Mouse (Mus musculus) kidney, adult 9 months (tissue): ENCODE measurements at regions not wholly inside any gene's neighbourhood (a gene's known extent, or its start where the extent isn't known, plus 50 kb on each side); places are given as distances from the start of the nearest gene placed in this dataset.
A peak's percentile ranks its signal among the peaks of the same experiment; 100 is the strongest.

Source experiments
- DNase-seq: peaks from one replicate; pipeline ENCODE4 v3.0.0; 2022

DNA sequence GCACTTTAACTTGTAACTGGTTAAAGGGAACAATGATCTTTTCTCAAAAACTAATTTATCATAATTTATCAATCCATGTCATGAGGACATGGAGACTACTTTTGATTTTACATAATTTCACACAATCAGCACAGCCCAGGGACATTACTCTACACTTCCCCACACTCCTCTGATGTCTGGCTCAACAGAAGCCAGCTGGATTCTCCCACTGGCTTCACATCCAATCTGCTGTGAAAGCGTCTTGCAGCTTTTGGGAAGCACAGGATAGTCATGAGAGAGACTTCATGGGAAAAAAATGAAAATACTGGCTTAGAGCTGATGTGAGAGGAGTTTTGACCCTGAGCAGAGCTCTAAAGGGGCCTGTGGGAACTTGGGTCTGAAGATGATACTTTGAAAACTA is 61.7 kb upstream of the Hrasls start:
- no peak for DNase-seq

DNA sequence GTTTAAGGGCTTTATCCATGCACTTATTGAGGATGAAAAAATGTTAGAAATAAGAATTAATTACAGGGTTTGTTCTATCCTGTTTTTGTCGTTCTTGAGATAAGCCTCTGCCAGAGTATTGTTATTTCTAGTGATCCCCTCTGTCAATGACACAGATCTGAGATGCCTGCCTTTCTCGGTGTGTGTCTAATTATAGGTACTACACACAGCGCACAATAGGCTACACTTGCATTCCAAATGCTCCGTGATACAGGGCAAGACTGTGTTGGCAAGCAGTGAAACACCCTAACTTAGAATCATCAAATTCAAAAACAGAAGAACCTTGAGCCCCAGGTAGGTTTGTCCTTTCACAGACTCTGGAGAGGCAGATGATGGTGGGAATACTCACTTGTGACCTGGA is 90.3 kb upstream of the Hrasls start:
- no peak for DNase-seq

DNA sequence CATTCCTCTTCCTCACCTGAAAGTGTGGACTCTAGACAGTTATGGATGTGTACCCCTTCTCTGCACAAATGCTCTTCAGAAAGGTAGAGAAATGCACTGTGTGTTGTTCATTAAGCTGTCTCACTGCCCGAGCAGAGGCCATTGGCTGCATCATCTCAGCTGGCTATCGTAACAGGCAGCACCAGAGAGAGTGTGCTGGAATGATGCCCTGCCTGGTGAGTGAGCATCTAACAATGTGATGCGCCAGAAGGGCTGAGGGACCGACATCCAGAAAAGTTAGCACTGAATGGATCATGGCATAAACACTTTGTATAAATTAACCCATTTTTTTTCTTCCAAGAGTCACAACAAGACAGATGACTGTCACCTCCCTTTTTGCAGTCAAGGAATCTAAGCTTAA is 112.7 kb upstream of the Hrasls start:
- no peak for DNase-seq

DNA sequence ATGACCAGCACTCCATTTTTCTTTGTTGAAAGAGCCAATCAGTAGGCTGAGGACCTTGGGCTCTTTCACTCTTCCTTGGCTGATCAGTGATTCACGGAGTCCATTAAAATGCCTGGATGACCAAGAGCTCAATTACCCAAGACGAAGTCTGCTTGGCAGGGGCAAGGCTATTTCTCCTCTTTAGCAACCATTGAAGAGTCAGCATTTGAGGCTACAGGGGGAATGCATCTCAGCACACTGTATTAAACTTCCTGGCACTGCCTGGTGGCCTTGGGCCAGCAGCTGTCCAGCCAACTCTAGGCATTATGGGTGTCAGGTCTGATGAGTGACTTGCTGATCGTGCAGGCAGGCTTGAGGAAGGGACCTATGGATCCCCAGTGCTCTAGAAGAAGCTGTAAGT is 136.5 kb upstream of the Mb21d2 start:
- no peak for DNase-seq

DNA sequence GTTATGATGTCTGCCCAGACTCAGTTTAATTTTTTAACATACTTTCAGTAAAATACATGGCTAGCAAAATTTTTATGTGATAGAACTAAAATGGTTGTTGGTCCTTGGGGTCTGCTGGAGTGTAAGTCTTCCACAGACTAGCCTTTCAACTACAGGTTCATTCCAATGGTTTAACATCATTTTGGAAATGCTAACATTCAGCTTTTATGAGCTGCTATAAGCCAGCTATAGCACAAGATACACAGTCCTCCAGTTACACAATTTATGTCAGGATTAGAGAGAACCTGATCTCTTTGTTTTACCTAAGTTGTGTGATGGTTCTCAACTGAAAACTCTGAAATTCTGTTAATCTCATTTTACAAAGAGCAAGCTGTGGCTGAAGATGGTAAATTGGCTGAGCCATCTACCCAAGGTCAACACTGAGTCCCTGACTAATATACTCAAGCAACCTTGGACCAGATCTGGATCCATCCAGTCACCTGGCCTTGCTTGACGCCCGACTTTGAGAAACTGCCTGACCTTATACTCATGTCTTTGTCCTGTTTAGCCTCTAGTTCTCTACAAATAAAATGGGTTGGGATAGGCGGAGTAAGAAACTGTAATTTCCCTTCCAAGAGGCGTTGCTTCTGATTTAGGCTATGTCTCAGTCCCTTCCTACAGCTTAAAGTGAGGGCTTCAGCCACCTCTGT is 135.8 kb upstream of the Mb21d2 start:
- no peak for DNase-seq

DNA sequence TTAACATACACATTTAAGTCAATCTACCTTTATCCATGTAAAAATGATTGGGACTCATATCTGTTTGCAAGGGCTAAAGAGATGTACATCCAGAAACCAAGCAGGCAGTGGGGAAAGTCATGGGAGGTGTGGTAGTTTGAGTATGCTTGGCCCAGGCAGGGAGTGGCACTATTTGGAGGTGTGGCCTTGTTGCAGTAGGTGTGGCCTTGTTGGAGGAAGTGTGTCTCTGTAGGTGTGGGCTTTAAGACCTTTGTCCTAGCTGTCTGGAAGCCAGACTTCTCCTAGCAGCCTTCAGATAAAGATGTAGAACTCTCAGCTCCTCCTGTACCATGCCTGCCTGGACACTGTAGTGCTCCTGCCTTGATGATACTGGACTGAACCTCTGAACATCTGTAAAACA is 133.9 kb upstream of the Mb21d2 start:
- no peak for DNase-seq

DNA sequence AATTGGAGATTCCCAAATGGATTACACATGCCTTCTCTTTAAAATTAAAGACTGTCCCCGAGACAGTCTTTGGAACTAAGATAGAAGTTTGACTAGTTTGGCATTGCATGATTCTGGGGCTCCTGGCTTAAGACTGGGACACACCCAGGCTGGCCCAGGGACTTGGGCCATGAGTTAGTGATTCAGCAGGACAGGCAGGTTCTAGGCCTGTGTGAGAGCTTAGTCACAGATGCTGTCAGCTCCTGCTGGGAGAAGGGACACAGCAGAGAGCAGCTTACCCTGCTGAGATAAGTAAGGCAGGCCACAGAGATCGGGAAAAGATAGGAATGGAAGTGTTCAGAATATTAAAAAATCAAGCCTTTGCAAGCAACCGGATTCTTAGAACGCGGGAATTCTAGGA is 127.6 kb upstream of the Mb21d2 start:
- no peak for DNase-seq

DNA sequence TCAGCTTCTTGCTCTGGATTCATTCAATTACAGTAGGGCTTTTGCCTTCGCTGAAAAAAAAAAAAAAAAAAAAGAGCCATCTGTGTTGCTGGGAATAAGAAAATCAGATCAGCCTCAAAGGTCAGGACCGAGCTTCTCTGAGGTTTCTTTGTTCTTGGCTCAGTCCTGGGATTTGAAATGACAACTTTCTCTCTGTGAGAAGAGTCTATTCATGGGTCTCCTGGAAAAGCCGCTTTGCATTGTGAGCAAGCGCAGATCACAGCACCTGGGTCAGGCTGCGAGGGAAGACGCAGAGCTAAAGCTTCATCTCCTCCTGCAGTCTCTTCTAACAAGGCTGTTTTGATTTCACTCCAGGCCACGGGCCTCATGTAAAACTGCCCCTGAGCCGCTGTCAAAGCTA is 125.0 kb upstream of the Mb21d2 start:
- DNase-seq: no peak

DNA sequence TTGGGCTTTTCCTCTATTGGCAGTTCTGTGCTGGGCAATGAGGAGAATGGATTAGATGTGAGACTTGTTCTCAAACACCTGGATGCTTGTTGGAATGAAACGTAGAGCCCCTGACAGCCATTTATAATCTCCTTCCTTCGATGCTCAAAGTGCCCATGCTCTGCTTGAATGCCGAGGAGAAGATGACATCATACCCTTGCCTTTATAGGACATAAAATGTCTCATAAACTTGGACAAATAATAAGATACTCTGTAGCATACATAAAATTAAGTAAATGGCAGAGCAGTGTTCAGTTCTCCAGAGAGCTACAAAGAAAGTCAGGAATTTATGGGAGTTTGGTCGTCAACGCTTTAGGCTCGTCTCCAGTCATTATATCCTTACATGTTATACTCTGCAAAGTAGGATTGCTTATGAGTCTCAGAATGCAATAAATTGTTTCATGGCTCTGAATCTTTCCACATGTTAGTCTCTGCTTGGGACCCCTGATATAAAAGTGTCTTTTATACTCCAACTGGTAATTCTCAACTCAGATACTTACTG is 117.0 kb upstream of the Mb21d2 start:
- no peak for DNase-seq

DNA sequence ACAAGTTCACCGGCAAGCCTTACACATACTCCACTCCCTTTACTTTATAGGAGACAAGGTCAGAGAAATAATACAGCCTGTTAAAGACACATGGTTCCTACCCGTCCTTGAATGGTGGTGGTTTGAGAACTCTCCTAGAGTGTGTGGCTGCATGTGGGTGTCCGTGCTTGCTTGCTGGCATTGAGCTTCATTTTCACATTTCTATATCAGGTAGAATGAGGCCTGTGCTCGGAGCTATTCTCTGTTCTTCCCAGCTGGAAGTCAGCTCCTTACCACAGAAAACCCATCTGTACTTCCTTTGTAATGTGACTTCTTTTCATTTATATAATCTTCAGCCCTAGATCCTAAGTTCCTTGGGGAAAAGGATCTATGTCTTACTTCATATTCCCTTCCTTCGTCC is 106.0 kb upstream of the Mb21d2 start:
- DNase-seq: no peak

DNA sequence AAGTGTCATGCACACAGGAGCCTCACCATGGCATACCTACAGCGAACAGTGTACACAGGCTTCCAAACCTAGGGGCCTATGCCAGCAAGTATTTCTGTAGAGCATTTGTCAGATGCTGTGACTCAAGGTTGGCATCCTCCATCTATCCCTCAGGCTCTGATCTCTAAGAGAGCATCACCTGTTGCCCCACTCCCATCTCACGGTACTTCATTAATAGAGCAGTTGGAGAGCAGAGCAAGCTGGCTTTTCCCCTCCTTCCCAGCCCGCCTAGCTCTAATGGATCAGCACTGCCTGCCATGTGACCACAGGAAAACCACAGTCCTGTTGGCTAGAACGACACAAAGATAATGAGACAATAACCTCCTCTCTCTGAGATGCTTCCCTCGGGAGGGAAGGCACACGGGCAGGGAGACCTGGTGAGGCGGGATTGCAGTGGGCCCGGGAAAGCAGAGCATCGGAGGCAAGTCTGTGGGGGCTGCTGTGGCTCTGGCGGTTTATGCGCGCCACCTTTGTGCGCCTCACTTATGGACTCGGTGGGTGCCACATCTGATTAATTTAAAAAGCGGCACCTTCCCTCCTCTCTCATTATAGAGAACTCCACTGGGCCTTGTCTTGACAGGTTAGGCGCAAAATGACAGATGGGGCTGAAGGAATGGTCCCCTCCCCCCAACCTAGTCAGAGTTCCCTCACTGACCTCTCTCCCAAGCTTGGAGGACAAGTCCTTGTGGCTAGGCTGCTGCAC is 104.8 kb upstream of the Mb21d2 start:
- DNase-seq: no peak

DNA sequence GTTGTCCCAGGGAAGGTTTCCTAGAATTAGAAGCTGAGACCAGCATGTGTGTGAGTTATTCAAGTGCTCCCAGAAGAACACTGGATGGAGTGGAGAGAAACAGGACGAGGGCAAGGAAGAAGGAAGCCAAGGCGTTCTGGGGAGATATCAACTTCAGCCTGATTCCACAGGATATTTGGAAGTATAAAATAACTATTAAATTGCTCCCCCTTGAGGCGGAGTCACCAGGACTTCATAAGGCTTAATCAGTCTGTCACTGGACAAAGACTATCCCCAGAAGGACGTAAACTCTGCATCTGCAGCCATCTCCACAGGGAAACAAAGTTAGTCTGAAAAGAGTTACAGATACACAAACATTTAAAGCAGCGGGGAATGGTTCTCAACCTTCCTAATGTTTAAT is 103.9 kb upstream of the Mb21d2 start:
- DNase-seq: peak; percentile 24

DNA sequence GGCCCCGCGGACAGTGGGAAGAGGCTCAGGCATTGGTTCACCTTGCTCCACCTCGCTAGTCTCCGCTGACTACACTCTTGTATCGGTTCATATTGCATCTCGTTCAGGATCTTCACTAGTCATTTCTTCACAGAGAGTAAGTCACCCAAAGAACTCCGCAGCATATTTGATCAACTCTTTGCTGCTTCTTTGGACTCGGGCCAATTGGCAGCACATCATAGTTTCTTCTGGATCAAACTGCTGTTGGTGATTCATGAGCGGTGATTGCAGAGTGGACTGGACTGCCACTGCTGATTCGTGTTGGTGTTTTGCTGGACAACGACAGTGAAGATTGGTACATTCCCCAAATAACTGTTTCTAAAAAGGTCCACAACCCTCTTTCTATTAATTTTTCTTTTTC is 98.4 kb upstream of the Mb21d2 start:
- DNase-seq: no peak

DNA sequence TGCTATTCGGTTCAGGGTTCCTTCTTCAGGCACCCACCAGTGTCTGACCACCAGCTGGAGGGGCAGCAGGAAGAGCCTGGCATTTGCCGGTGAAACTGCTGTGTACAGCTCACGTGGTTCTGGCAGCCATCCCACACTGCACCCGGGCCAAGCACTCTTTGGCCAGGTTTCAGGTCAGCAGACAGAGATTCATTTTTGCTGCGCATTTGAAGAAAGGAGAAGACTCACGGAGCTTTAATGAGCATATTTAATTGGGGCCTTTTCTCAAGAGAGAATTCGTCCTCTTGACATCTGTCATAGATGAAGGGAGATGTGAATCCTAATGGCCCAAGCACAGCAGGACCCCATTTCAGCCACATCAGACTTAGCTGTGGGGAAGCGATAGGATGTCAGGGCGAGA is 71.8 kb upstream of the Mb21d2 start:
- peak; percentile 85 for DNase-seq

DNA sequence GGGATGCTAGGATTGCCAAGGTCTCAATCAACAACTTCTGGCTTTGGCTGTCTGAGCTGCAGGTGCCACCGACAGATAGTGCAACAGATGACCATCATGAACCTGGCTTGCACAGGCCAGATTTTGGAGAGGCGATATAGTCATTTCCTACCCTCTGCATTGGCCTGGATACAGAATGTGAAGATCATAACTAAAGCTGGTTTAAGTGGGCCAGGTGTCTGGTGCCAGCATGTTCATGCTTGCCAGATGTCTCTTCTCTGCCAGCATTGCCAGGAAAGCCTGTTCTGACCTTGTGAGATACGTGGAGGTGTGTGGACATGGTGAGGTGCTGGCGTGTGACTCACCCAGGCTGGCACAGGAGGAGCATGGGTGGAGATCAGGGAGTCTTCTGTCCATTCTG is 70.2 kb upstream of the Mb21d2 start:
- no peak for DNase-seq

DNA sequence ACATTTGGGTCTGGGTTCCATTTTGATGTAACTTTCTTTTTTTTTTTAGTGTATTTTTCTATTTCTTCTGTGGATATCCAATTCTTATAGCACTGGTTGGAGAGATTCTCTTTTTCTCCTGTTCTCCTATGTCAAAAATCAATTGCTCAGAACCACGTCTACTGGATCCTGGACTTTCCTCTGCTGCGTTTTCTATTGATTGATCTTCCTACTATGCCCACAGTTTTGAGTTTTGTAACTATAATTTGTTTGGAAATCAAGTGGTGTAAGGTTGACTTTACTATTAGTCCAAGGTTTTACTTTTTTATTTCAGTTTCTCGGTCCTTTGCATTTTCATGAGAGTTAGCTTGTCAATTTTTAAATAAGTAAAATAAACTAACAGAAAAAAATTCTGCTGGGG is 67.2 kb upstream of the Mb21d2 start:
- no peak for DNase-seq

DNA sequence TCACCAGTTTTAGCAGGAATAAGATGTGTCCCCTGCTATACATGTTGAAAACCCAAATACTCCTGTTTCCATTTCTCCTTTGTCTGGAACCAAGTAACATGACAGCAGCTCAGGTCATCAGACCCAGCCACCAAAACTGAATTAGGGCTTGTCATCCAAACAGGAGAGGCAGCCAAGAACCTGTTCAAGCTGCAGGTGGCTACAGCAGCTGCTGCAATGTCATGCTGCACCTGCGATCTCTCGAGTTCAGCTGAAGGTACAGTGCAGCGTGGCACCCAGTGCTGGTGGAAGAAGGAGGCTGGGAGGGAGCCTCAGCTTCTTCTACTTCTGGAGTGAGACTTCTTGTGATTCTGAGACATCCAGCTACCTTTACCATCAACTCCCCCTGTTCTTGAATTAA is 61.2 kb upstream of the Mb21d2 start:
- no peak for DNase-seq

DNA sequence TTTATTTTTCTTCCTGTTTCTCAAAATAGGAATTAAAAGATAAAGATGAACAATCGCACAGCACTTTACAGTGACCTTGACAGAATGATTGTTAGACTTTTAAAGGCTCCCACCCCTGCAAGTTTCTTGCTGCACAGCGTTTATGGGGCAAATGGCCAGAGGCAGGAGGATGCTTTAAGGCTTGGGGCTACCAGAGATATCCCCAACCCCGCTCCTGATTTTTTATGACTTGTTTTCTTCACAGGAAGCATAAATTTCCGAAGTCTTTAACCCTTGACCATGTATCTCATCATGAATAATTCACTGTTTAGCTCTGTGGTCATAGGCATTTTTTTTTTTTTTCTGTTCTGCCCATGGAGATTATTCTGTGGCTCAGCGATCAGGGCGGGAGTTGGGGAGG is 55.5 kb upstream of the Mb21d2 start:
- no peak for DNase-seq

DNA sequence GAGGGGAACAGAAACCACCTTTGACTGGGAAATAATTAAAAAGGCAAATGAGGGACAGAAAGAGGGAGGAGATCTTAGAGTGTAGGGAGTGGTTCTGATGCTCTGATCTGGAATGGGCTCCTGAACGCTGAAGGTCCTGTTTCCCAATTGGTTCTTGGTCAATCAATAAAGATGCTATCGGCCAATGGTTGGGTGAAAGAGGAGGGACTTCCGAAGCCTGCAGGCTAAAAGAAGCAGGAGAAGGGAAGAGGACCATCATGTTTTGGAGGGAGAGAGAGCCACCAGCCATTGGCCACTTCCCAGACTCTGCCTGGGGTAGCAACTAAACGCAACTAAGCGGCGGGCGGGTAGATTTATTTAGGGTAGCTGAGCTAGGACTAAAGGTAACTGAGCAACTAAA is 53.4 kb upstream of the Mb21d2 start:
- no peak for DNase-seq
